Mouse (Mus musculus) megakaryocyte-erythroid progenitor cell, adult 5 weeks (primary cell): Measurements from ENCODE around the gene Rad9b. TPM values are rescaled to one million over a fixed set of nuclear protein-coding genes. Genes with fewer than 3 reads are reported as not detected.

Experiments used
- polyA plus RNA-seq: library from polyadenylated mRNA; stranded (reverse); fragments of >175 nt; gene quantifications from 2 replicates; pipeline ENCODE4 v1.2.3, GENCODE M21; 2012

Gene Rad9b
- polyA plus RNA-seq: 0.61 and 1.3 TPM in 2 replicates

GRCm38 (mm10) chr5:122353807-122354491 is at the start of gene Rad9b, which contains the start of gene Vps29:
TSS of gene Rad9b (minus strand) at chr5:122354233.
TSS of gene Vps29 (plus strand) at chr5:122354369.

GRCm38 (mm10) chr5:122391786-122392180 is 37.8 kb upstream of the Rad9b start, which contains the start of gene Arpc3:
TSS of gene Arpc3 (plus strand) at chr5:122391878.

GRCm38 (mm10) chr5:122372192-122372769 is 18.2 kb upstream of the Rad9b start, which contains the start of gene Fam216a:
TSS of gene Fam216a (minus strand) at chr5:122372364.

GRCm38 (mm10) chr5:122371591-122372191 is 17.7 kb upstream of the Rad9b start, which contains the start of gene Gpn3:
TSS of gene Gpn3 (plus strand) at chr5:122371876.

GRCm38 (mm10) chr5:122284183-122285028 is 69.6 kb downstream of the Rad9b start, which contains the start of gene Pptc7:
TSS of gene Pptc7 (plus strand) at chr5:122284365.

Other genes starting within 250 kb of the Rad9b start
- 0.30 and 0.34 TPM in 2 replicates for gene Ccdc63, start 213.4 kb downstream of the Rad9b start, polyA plus RNA-seq
- 114 and 165 TPM in 2 replicates for gene Ppp1cc, start 196.0 kb downstream of the Rad9b start, polyA plus RNA-seq
- gene Hvcn1, start 147.4 kb downstream of the Rad9b start, polyA plus RNA-seq: 33.1 and 50.8 TPM in 2 replicates
- gene Tctn1, start 89.8 kb downstream of the Rad9b start, polyA plus RNA-seq: 9.7 and 12.0 TPM in 2 replicates
- 9.4 and 11.1 TPM in 2 replicates for gene Pptc7, start 69.9 kb downstream of the Rad9b start, polyA plus RNA-seq
- 8.8 and 10.1 TPM in 2 replicates for gene Vps29, start 136 bp upstream of the Rad9b start, polyA plus RNA-seq
- 37.5 and 39.2 TPM in 2 replicates for gene Gpn3, start 17.6 kb upstream of the Rad9b start, polyA plus RNA-seq
- 45.8 and 47.2 TPM in 2 replicates for gene Fam216a, start 18.1 kb upstream of the Rad9b start, polyA plus RNA-seq
- gene Arpc3, start 37.6 kb upstream of the Rad9b start, polyA plus RNA-seq: 52.9 and 66.4 TPM in 2 replicates
- 16.9 and 25.5 TPM in 2 replicates for gene Anapc7, start 67.5 kb upstream of the Rad9b start, polyA plus RNA-seq
- gene Atp2a2, start 148.0 kb upstream of the Rad9b start, polyA plus RNA-seq: 41.9 and 48.4 TPM in 2 replicates